Mouse (Mus musculus): ENCODE data around the gene Tmem43.

Tmem43 gene

GRCm38 (mm10) chr6:91472868-91473804 lies at the start of gene Tmem43, which contains the start of gene Chchd4:
Gene Tmem43, plus strand, starts transcription at chr6:91473703.
Gene Chchd4, minus strand, starts transcription at chr6:91473546.
- ChIA-PET CTCF (interaction anchor here in 2 of 4 experiments (0.7 to 1.3 kb wide), 4 partner anchors 37 to 300 kb away, joined by 3 to 4 read pairs (median 4); partner anchors contain the start of gene Wnt7a (in 1 of the 2)), POLR2A (interaction anchor here (0.6 to 13.7 kb wide), 45 partner anchors 8 to 617 kb away, joined by 3 to 259 read pairs (median 4); partner anchors contain the start of genes Lsm3 (in 1 of the 4), Nr2c2 (in 1 of the 4), Nup210 (in 1 of the 4) and Xpc (in 1 of the 4))

- POLR2A ChIA-PET = interaction anchor here in 1 of 4 experiments (1.0 kb wide), 1 partner anchor 10 kb away, joined by 3 read pairs; no protein-coding TSS in a partner anchor
- CTCF ChIA-PET = no interaction called here
Observed at GRCm38 (mm10) chr6:91424151-91424550, 49.4 kb upstream of the Tmem43 start.

- ChIA-PET CTCF (interaction anchor here in 3 of 4 experiments (0.6 to 1.7 kb wide), 12 partner anchors 30 to 452 kb away, joined by 3 to 5 read pairs (median 3); partner anchors contain the start of genes Hdac11 (in 1 of the 3) and Wnt7a (in 1 of the 3)), POLR2A (interaction anchor here (0.6 to 4.2 kb wide), 67 partner anchors 9 to 680 kb away, joined by 3 to 56 read pairs (median 5); partner anchors contain the start of genes Chchd4 (in 4 of the 4), Tmem43 (in 4 of the 4), Iqsec1 (in 3 of the 4) and Wnt7a (in 3 of the 4))
Observed at GRCm38 (mm10) chr6:91440474-91441144, 32.9 kb upstream of the Tmem43 start.

- ChIA-PET CTCF (interaction anchor here in 3 of 4 experiments (0.6 to 1.7 kb wide), 7 partner anchors 45 to 452 kb away, joined by 3 to 5 read pairs (median 3); no protein-coding TSS in a partner anchor), POLR2A (interaction anchor here (0.6 to 4.2 kb wide), 55 partner anchors 9 to 681 kb away, joined by 3 to 56 read pairs (median 6); partner anchors contain the start of genes Chchd4 (in 4 of the 4), Tmem43 (in 4 of the 4), Iqsec1 (in 3 of the 4) and Hdac11 (in 2 of the 4))
Observed at GRCm38 (mm10) chr6:91441145-91441662, 32.3 kb upstream of the Tmem43 start.

- POLR2A ChIA-PET = interaction anchor here in 2 of 4 experiments (1.3 to 1.6 kb wide), 2 partner anchors 11 kb away, joined by 4 to 5 read pairs; no protein-coding TSS in a partner anchor
Observed at GRCm38 (mm10) chr6:91445316-91445715, 28.2 kb upstream of the Tmem43 start.

GRCm38 (mm10) chr6:91449472-91450225 lies 23.9 kb upstream of the Tmem43 start:
- POLR2A ChIA-PET = interaction anchor here in 1 of 4 experiments (1.2 to 3.5 kb wide), 4 partner anchors 9 to 23 kb away, joined by 3 to 11 read pairs (median 6); no protein-coding TSS in a partner anchor
- CTCF ChIA-PET = interaction anchor here in 1 of 4 experiments (0.6 kb wide), 1 partner anchor 196 kb away, joined by 4 read pairs; no protein-coding TSS in a partner anchor

More at GRCm38 (mm10) chr6:91445316-91445715, 28.2 kb upstream of the Tmem43 start:
- CTCF ChIA-PET = no interaction called here

- ChIA-PET POLR2A (interaction anchor here in 2 of 4 experiments (1.5 to 3.5 kb wide), 2 partner anchors 11 kb away, joined by 3 to 11 read pairs; no protein-coding TSS in a partner anchor), CTCF (interaction anchor here in 2 of 4 experiments (0.6 to 0.7 kb wide), 3 partner anchors 57 to 501 kb away, joined by 3 to 5 read pairs (median 3); no protein-coding TSS in a partner anchor)
Observed at GRCm38 (mm10) chr6:91452056-91452455, 21.4 kb upstream of the Tmem43 start.

- ChIA-PET CTCF (no interaction called here), POLR2A (interaction anchor here in 2 of 4 experiments (0.7 to 12.6 kb wide), 6 partner anchors 10 to 1899 kb away, joined by 3 to 259 read pairs (median 18); partner anchors contain the start of genes Chchd4 (in 1 of the 2) and Tmem43 (in 1 of the 2))
Observed at GRCm38 (mm10) chr6:91454546-91454945, 19.0 kb upstream of the Tmem43 start.

GRCm38 (mm10) chr6:91459471-91459870 lies 14.0 kb upstream of the Tmem43 start:
- ChIA-PET CTCF (interaction anchor here in 3 of 4 experiments (0.6 to 0.9 kb wide), 5 partner anchors 50 to 743 kb away, joined by 3 to 4 read pairs (median 3); no protein-coding TSS in a partner anchor), POLR2A (interaction anchor here (0.6 to 12.6 kb wide), 18 partner anchors 8 to 236 kb away, joined by 3 to 259 read pairs (median 4); partner anchors contain the start of genes Chchd4 (in 3 of the 4) and Tmem43 (in 3 of the 4))

- CTCF ChIA-PET = interaction anchor here in 1 of 4 experiments (1.1 kb wide), 1 partner anchor 43 kb away, joined by 3 read pairs; no protein-coding TSS in a partner anchor
- POLR2A ChIA-PET = interaction anchor here in 2 of 4 experiments (0.7 to 13.7 kb wide), 9 partner anchors 7 to 52 kb away, joined by 3 to 259 read pairs (median 7); no protein-coding TSS in a partner anchor
Observed at GRCm38 (mm10) chr6:91465756-91466155, 7.7 kb upstream of the Tmem43 start.

- ChIA-PET POLR2A (interaction anchor here in 3 of 4 experiments (1.0 to 13.7 kb wide), 13 partner anchors 8 to 47 kb away, joined by 3 to 259 read pairs (median 5); no protein-coding TSS in a partner anchor), CTCF (interaction anchor here in 1 of 4 experiments (1.4 kb wide), 1 partner anchor 181 kb away, joined by 3 read pairs; no protein-coding TSS in a partner anchor)
Observed at GRCm38 (mm10) chr6:91467106-91467505, 6.4 kb upstream of the Tmem43 start.

GRCm38 (mm10) chr6:91470712-91471111 lies 2.8 kb upstream of the Tmem43 start:
- POLR2A ChIA-PET = interaction anchor here in 2 of 4 experiments (0.7 to 13.7 kb wide), 4 partner anchors 8 to 30 kb away, joined by 6 to 259 read pairs (median 40); no protein-coding TSS in a partner anchor
- CTCF ChIA-PET = no interaction called here

GRCm38 (mm10) chr6:91471427-91471826 lies 2.1 kb upstream of the Tmem43 start:
- ChIA-PET CTCF (interaction anchor here in 3 of 4 experiments (0.6 to 1.3 kb wide), 6 partner anchors 8 to 653 kb away, joined by 3 to 6 read pairs (median 4); no protein-coding TSS in a partner anchor), POLR2A (interaction anchor here in 3 of 4 experiments (0.6 to 13.7 kb wide), 18 partner anchors 9 to 766 kb away, joined by 3 to 259 read pairs (median 6); partner anchors contain the start of genes Lsm3 (in 1 of the 3) and Xpc (in 1 of the 3))

- CTCF ChIA-PET = interaction anchor here in 2 of 4 experiments (0.6 to 1.3 kb wide), 4 partner anchors 37 to 299 kb away, joined by 3 to 4 read pairs (median 4); no protein-coding TSS in a partner anchor
- POLR2A ChIA-PET = interaction anchor here (0.6 to 13.7 kb wide), 28 partner anchors 8 to 618 kb away, joined by 3 to 259 read pairs (median 4); partner anchors contain the start of genes Lsm3 (in 1 of the 4), Nr2c2 (in 1 of the 4), Nup210 (in 1 of the 4) and Xpc (in 1 of the 4)
Observed at GRCm38 (mm10) chr6:91472319-91472718, 1.2 kb upstream of the Tmem43 start.

GRCm38 (mm10) chr6:91473805-91474440 lies 420 bp downstream of the Tmem43 start:
- CTCF ChIA-PET = interaction anchor here in 1 of 4 experiments (1.0 kb wide), 1 partner anchor 63 kb away, joined by 4 read pairs; the partner anchor contains the start of gene Wnt7a
- POLR2A ChIA-PET = interaction anchor here (0.6 to 13.7 kb wide), 32 partner anchors 8 to 240 kb away, joined by 3 to 259 read pairs (median 4); no protein-coding TSS in a partner anchor

All from embryonic stem cell, embryonic (primary cell).